14 mouse cellular contexts compared by ENCODE assay signal in genomic region chr12:76018640-76019039, GRCm38 (mm10).
DNase-seq lines count a peak whose midpoint lies in the region.
"Had no signal": no experiment of that assay in that cellular context is flagged by ENCODE, and none has a peak within 500 bp of the region (broad histone marks: within the 10 kb centered on the region; RNA-seq: fewer than 3 reads in every experiment).

No protein-coding gene starts in this region.

- DNase-seq in heart, postnatal 4 days: peak; percentile 29
- no peak for DNase-seq in heart, postnatal 25 days (ENCODE audit: low spot score)
- peak; percentile 40 for DNase-seq in left cerebral cortex, postnatal 4 days
- DNase-seq in left cerebral cortex, adult 18-20 months (ENCODE audit: low spot score in 2 of 2): no peak
- DNase-seq in NIH3T3 (ENCODE audit: low read depth): peak; percentile 41
- peak; percentile 53 for DNase-seq in adrenal gland, postnatal 14 days
- DNase-seq in retina, embryonic 14.5 days (ENCODE audit: low spot score): no peak
- no peak for DNase-seq in natural killer cell, adult 2 months (ENCODE audit: low spot score in 2 of 2)
- DNase-seq: B cell, adult 2 months; gastrocnemius, postnatal 36 days; heart, postnatal 14 days; liver; liver, postnatal 0 days; right cerebral cortex, postnatal 14 days had no signal

- intact Hi-C loops in heart, postnatal 25 days (cut with DNase I): no loop called here
- intact Hi-C loops in left cerebral cortex, postnatal 4 days (cut with DNase I): loop anchor here (10.0 kb wide), 1 partner anchor 156 kb away; the partner anchor contains the start of gene Esr2

Comparison
In these comparisons a context has a peak if more than half of its experiments do, and no peak if none do; other contexts are left out.
1. DNase-seq: peak in heart, postnatal 4 days (single experiment), left cerebral cortex, postnatal 4 days (single experiment), NIH3T3 (single experiment) and adrenal gland, postnatal 14 days (single experiment); none in heart, postnatal 25 days (single experiment), left cerebral cortex, adult 18-20 months (0 of 2), retina, embryonic 14.5 days (single experiment) and natural killer cell, adult 2 months (0 of 2).